Mouse (Mus musculus) lung, embryonic 15.5 days (tissue): ENCODE results near the gene Gm20521. TPM values are rescaled to one million over a fixed set of nuclear protein-coding genes. Genes with fewer than 3 reads are reported as not detected.

ENCODE experiments used
- polyA plus RNA-seq: library from polyadenylated mRNA; unstranded; fragments of >200 nt; fragmentation: Nextera tagmentation; extraction: Ambion mirVana; gene quantifications from 2 replicates; pipeline ENCODE4 v1.2.1, GENCODE M21; 2015

The Gm20521 gene
- polyA plus RNA-seq, 1 experiment from 2014 or later: not detected

Other genes starting within 250 kb of the Gm20521 start
- gene Gm17606, start 242.5 kb upstream of the Gm20521 start, polyA plus RNA-seq: not detected in 2 replicates
- 4.0 and 4.2 TPM in 2 replicates for gene Cdh24, start 242.1 kb upstream of the Gm20521 start, polyA plus RNA-seq
- 74.0 and 77.9 TPM in 2 replicates for gene 1700123O20Rik, start 197.2 kb upstream of the Gm20521 start, polyA plus RNA-seq
- 119 and 122 TPM in 2 replicates for gene Acin1, start 196.5 kb upstream of the Gm20521 start, polyA plus RNA-seq
- 0.11 and 0.20 TPM in 2 replicates for gene Gm29776, start 184.6 kb upstream of the Gm20521 start, polyA plus RNA-seq
- not detected in 2 replicates for gene Cebpe, start 171.3 kb upstream of the Gm20521 start, polyA plus RNA-seq
- gene Slc7a8, start 101.5 kb upstream of the Gm20521 start, polyA plus RNA-seq: 1.4 and 1.8 TPM in 2 replicates
- not detected in 2 replicates for gene Rnf212b, start 69.3 kb upstream of the Gm20521 start, polyA plus RNA-seq
- 10.0 and 11.4 TPM in 2 replicates for gene Homez, start 12.5 kb upstream of the Gm20521 start, polyA plus RNA-seq
- 1.1 and 1.6 TPM in 2 replicates for gene Ppp1r3e, start 5.9 kb upstream of the Gm20521 start, polyA plus RNA-seq
- gene Bcl2l2, start 64 bp upstream of the Gm20521 start, polyA plus RNA-seq: 3.0 and 3.1 TPM in 2 replicates
- gene Pabpn1, start 9.1 kb downstream of the Gm20521 start, polyA plus RNA-seq: 102 and 109 TPM in 2 replicates
- gene Slc22a17, start 29.7 kb downstream of the Gm20521 start, polyA plus RNA-seq: 32.5 and 34.1 TPM in 2 replicates
- 26.5 and 29.1 TPM in 2 replicates for gene Efs, start 42.7 kb downstream of the Gm20521 start, polyA plus RNA-seq
- 0.19 TPM in 1 of 2 replicates, not detected in the other for gene Il25, start 49.3 kb downstream of the Gm20521 start, polyA plus RNA-seq
- 0.95 and 1.0 TPM in 2 replicates for gene Cmtm5, start 52.8 kb downstream of the Gm20521 start, polyA plus RNA-seq
- 70.4 and 166 TPM in 2 replicates for gene Myh6, start 83.5 kb downstream of the Gm20521 start, polyA plus RNA-seq
- gene Gm17428, start 93.5 kb downstream of the Gm20521 start, polyA plus RNA-seq: not detected in 2 replicates
- gene Myh7, start 111.2 kb downstream of the Gm20521 start, polyA plus RNA-seq: 29.1 and 71.2 TPM in 2 replicates
- gene Ngdn, start 132.0 kb downstream of the Gm20521 start, polyA plus RNA-seq: 81.1 and 81.3 TPM in 2 replicates
- 4.2 and 4.3 TPM in 2 replicates for gene Zfhx2, start 208.9 kb downstream of the Gm20521 start, polyA plus RNA-seq
- 22.0 and 22.9 TPM in 2 replicates for gene Thtpa, start 211.3 kb downstream of the Gm20521 start, polyA plus RNA-seq
- 17.2 and 18.9 TPM in 2 replicates for gene Ap1g2, start 223.2 kb downstream of the Gm20521 start, polyA plus RNA-seq
- 0.33 and 0.37 TPM in 2 replicates for gene Jph4, start 233.5 kb downstream of the Gm20521 start, polyA plus RNA-seq